Mouse (Mus musculus) kidney, postnatal 14 days (tissue): ENCODE results near the gene Ank2.

Experiments
- DNase-seq: peaks from one replicate; pipeline ENCODE4 v3.0.0; 2022; ENCODE audit warnings: mixed read lengths

Gene Ank2

GRCm38 (mm10) chr3:126968721-126969120 lies 530.4 kb downstream of the Ank2 start:
- DNase-seq, result no peak

- no peak for DNase-seq
These were observed 533.4 kb downstream of the Ank2 start for GRCm38 (mm10) chr3:126965767-126966166.

DNA sequence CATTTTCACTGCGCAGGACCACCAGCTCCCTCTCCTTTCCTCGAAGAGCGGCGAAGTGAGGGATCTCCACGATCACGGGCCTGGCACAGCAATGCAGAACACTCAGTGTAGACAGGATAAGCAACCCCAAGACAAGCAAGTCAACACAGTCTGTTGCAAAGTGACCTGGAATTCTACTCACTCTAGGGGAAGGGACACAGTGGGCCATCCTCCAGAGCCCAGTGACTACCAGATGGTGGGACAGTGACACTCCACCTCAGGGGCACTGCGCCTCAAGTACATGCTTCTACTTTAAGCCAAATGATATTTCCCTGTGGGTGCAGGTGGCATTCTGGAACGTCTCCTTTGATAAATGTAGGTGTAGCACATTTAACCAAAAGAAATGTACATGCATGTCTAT lies 536.8 kb downstream of the Ank2 start:
- DNase-seq, result no peak

DNA sequence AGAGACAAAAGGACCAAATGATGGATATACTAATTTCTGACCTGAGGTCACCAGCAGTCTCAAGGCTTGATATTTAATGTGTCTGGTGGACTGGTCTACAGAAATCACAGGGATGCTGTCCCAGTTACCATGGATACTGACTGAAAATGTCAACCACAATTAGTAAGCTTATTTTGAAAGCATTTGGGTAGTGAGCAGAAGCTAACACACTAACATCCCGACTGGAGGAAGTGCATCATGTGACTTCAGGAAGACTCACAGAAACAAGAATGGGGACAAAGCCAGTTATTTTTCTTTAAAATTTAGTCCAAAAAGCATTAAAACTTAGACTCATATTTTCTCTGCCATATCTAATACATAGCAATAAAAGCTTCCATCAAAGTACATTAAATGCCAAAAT lies 546.5 kb downstream of the Ank2 start:
- no peak for DNase-seq

GRCm38 (mm10) chr3:126946591-126946990 lies 552.6 kb downstream of the Ank2 start:
- DNase-seq, result no peak

DNA sequence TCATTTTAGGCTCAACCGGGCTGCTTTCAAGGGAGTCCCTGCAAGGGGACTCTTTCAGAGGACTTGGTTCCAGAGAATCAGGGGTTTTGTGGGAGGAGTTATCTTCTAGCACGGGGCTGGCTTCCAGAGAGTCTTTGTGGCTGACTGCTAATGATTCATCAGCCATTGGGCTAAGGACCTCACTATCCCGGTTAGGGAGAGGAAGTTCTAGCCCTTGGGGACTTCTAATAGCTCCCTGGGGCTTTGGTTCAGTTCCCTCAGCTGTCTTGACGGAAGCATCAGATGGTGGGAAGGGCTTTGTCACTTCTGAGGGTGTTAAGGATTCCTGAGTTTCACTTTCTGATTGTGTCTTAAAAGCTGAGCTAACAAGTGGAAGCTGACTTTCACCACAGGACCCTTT lies 554.3 kb downstream of the Ank2 start:
- no peak for DNase-seq

- no peak for DNase-seq
These were observed 555.1 kb downstream of the Ank2 start for GRCm38 (mm10) chr3:126944081-126944480.

- DNase-seq, result no peak
These were observed 558.7 kb downstream of the Ank2 start for GRCm38 (mm10) chr3:126940452-126940851.

DNA sequence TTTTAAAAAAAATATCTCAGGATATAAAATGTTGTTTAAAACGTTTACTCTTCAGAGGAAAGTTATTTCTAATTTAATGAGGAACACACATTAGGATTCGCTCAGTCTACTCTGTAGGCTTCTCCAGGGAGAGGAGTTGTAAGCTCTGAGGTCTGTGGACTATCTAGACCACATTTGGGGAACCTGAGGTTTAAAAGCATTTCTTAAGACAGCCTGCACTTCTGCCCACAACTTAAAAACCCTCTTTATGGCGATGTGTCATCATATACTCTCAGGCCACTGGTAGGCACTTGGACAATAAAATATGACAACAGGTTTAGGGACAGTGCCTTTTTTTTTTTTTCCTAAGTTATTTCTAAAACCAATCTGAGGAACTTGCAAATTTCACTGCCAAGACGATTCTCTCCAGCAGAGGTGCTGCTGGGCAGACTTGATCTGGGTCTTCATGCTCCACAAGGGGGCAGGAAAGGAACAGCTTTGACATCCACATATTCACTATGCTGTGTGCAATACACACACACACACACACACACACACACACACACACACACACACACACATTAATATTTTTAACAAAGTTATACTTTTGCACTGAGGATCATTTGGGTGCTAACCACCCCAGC lies 567.2 kb downstream of the Ank2 start:
- peak; percentile 14 for DNase-seq

GRCm38 (mm10) chr3:126923575-126924382 lies 575.4 kb downstream of the Ank2 start:
- no peak for DNase-seq

DNA sequence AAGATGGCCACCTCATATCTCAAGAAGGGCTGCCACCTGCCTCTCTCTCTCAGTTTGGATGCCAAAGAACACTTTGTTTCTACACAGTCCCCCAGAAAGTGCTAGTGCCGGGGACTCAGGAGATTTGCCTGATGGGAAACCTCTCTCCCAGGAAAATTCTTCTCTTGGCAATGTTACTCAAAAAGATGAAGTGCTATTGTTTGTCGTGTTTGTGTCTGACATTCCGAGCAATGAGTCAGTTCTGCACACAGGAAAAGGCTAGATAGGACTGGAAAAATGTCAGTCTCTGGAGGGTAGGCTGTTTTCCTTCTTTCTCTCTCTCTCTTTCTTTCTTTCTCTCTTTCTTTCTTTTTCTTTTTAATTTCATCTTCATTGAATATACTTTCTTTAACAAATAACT lies 577.2 kb downstream of the Ank2 start:
- DNase-seq, result no peak

DNA sequence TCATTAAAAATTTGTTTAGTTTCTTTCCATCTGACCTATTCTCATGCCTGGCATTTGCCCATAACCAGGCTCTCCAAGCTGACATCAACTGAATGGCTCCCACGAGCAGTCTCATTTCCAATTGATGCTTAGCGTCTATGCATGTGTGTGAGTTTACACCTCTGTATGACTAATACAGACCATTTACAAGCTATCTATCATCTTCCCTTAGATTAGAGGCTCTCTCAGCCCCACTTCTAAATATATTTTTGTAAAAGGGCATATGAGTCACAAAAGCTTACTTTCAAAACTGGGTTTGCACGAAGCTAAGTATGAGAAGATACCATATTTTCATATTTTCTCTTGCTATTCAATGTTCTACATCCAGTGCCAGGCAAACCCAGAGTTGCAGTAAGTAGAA lies 578.9 kb downstream of the Ank2 start:
- DNase-seq, result no peak

DNA sequence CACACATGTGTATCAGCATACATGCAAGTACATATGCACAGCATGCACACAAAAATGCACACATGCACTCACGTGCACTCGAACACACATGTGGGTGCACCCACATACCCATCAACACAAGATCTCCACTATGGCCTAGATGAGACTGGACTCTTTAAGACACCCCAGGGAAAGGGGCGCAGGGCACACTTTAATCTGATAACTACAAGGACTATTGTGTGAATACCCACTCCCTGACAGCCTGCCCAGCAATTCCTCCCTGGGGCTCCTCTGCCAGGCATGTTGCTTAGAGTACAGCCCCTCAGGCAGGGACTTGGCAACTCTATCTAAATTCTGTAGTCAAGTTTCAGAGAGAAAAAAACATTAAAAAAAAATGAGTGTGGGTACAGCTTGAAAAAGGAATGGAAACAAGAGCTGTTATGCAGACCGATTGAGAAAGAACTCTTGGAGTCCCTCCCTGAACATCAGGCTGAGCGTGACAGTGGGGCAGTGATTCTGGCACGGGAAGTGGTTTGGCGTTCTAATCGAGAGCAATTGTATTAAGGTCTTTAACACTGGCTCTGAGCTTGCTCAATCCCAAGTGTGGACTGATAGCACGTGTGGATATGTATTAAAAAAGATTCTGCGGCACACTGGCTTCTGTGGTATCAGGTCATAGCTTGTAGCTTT lies 580.2 kb downstream of the Ank2 start:
- DNase-seq, result no peak

DNA sequence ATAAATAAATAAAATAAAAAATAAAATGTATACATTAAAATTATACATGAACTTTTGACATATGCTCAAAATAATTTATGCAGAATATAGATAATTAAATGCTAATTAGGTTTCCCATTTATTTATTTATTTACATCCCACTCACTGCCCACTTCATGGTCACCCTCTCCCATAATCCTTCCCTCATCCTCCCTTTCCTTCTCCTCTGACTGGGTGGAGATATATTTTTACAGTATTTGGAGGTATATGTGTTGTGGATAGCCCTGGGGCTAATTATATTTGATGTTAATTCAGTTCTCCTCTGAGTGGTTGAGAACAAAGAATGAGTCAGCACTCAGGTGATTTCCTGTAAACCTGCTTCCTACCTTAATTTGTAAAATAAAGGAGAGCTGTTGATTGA lies 582.8 kb downstream of the Ank2 start:
- DNase-seq, result no peak

GRCm38 (mm10) chr3:126903543-126903942 lies 595.6 kb downstream of the Ank2 start:
- peak; percentile 45 for DNase-seq

- no peak for DNase-seq
These were observed 612.5 kb downstream of the Ank2 start for GRCm38 (mm10) chr3:126886644-126887043.

GRCm38 (mm10) chr3:126886090-126886489 lies 613.1 kb downstream of the Ank2 start:
- no peak for DNase-seq

DNA sequence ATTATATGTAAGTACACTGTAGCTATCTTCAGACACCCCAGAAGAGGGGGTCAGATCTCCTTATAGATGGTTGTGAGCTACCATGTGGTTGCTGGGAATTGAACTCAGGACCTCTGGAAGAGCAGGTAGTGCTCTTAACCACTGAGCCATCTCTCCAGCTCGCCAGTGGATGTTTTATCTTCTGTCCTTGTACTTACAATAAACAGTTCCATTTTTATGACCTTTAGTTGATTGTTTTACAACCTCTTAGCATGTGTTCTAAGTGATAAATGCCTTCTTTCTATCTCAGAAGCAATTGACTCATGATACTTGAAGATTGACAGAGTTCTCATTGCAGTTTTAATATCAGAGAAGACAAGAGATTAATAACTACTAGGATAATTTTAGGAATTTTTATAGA lies 620.9 kb downstream of the Ank2 start:
- DNase-seq, result no peak
